Mouse (Mus musculus) C2C12 (cell line): ENCODE measurements around the gene Ptprn2.

ENCODE experiments used
- CTCF ChIP-seq: IDR thresholded peaks from one replicate; pipeline ENCODE4 v1.5.1; 2011; ENCODE audit not compliant: control insufficient read depth, insufficient read depth, insufficient read length
- FOSL1 ChIP-seq: IDR thresholded peaks from one replicate; pipeline ENCODE4 v1.8.0; 2011; ENCODE audit warnings: mild to moderate bottlenecking, low read length; ENCODE audit not compliant: poor library complexity, insufficient read depth, severe bottlenecking
- MAX ChIP-seq: IDR thresholded peaks from one replicate; pipeline ENCODE4 v1.6.1; 2011; ENCODE audit warnings: mild to moderate bottlenecking, control low read depth
- MYOD1 ChIP-seq: IDR thresholded peaks from one replicate; pipeline ENCODE4 v1.6.1; 2011; ENCODE audit warnings: low read depth; ENCODE audit not compliant: control insufficient read depth, insufficient read length
- MYOG ChIP-seq: IDR thresholded peaks from one replicate; pipeline ENCODE4 v1.6.1; 2011; ENCODE audit not compliant: control insufficient read depth, insufficient read length; ENCODE audit errors: extremely low read depth
- USF1 ChIP-seq: IDR thresholded peaks from one replicate; pipeline ENCODE4 v1.6.1; 2011; ENCODE audit warnings: low read depth, mild to moderate bottlenecking, control low read depth, moderate library complexity

GRCm38 (mm10) chr12:117261165-117261440 is 775.6 kb downstream of the Ptprn2 start:
- no peak for TF ChIP-seq CTCF
- no peak for TF ChIP-seq MAX
- TF ChIP-seq MYOG, result no peak
- no peak for TF ChIP-seq MYOD1
- TF ChIP-seq FOSL1, result no peak
- TF ChIP-seq USF1, result no peak
